Mouse (Mus musculus) C2C12 (cell line): ENCODE measurements around the gene Sorl1. TPM values are rescaled to one million over a fixed set of nuclear protein-coding genes. Genes with fewer than 3 reads are reported as not detected.

Experiments
- H3K27me3 ChIP-seq: one replicate; pipeline ENCODE4 v1.6.1; 2011; ENCODE audit not compliant: control insufficient read depth, insufficient read depth, insufficient read length
- H3K36me3 ChIP-seq: one replicate; pipeline ENCODE4 v1.6.1; 2011; ENCODE audit not compliant: control insufficient read depth, insufficient read depth
- H3K4me3 ChIP-seq: one replicate; pipeline ENCODE4 v1.5.1; 2011; ENCODE audit warnings: mild to moderate bottlenecking, control low read depth; ENCODE audit not compliant: poor library complexity, insufficient read depth, severe bottlenecking
- H3K79me2 ChIP-seq: one replicate; pipeline ENCODE4 v1.6.1; 2011; ENCODE audit not compliant: control insufficient read depth, insufficient read depth
- H3K79me3 ChIP-seq: one replicate; pipeline ENCODE4 v1.6.1; 2011; ENCODE audit warnings: low read depth, control low read depth
- H3ac ChIP-seq: one replicate; pipeline ENCODE3; 2011; ENCODE audit warnings: low read depth; ENCODE audit not compliant: control insufficient read depth, insufficient read length
- CEBPB ChIP-seq: IDR thresholded peaks from one replicate; pipeline ENCODE4 v1.6.1; 2011; ENCODE audit warnings: low read depth, mild to moderate bottlenecking, control low read depth, moderate library complexity
- CTCF ChIP-seq: IDR thresholded peaks from one replicate; pipeline ENCODE4 v1.5.1; 2011; ENCODE audit not compliant: control insufficient read depth, insufficient read depth, insufficient read length
- FOSL1 ChIP-seq: IDR thresholded peaks from one replicate; pipeline ENCODE4 v1.8.0; 2011; ENCODE audit warnings: mild to moderate bottlenecking, low read length; ENCODE audit not compliant: poor library complexity, insufficient read depth, severe bottlenecking
- MAX ChIP-seq: IDR thresholded peaks from one replicate; pipeline ENCODE4 v1.6.1; 2011; ENCODE audit warnings: mild to moderate bottlenecking, control low read depth
- MYOD1 ChIP-seq: IDR thresholded peaks from one replicate; pipeline ENCODE4 v1.6.1; 2011; ENCODE audit warnings: low read depth; ENCODE audit not compliant: control insufficient read depth, insufficient read length
- MYOG ChIP-seq: IDR thresholded peaks from one replicate; pipeline ENCODE4 v1.6.1; 2011; ENCODE audit not compliant: control insufficient read depth, insufficient read length; ENCODE audit errors: extremely low read depth
- USF1 ChIP-seq: IDR thresholded peaks from one replicate; pipeline ENCODE4 v1.6.1; 2011; ENCODE audit warnings: low read depth, mild to moderate bottlenecking, control low read depth, moderate library complexity
- polyA plus RNA-seq: library from polyadenylated mRNA; unstranded; fragments of >200 nt; fragmentation: generic; extraction: Trizol; gene quantifications from one replicate; pipeline ENCODE4 v1.2.1, GENCODE M21; 2012; ENCODE audit warnings: missing spikeins

The Sorl1 gene
- polyA plus RNA-seq, 1 experiment, result 0.02 TPM

- no peaks in the 10 kb centered on the region for H3K79me2 ChIP-seq
- H3K27me3 ChIP-seq, result peaks cover 15% of the 10 kb centered on the region
- no peaks in the 10 kb centered on the region for H3K79me3 ChIP-seq
- no peak overlapping the region for H3ac ChIP-seq
- no peak overlapping the region for H3K4me3 ChIP-seq
- no peak for TF ChIP-seq MAX
- no peak for TF ChIP-seq MYOG
- no peak for TF ChIP-seq MYOD1
- TF ChIP-seq CTCF, result no peak
- TF ChIP-seq FOSL1, result no peak
- TF ChIP-seq USF1, result no peak
- no peak for TF ChIP-seq CEBPB
- no peaks in the 10 kb centered on the region for H3K36me3 ChIP-seq
Measured at GRCm38 (mm10) chr9:42046248-42046647, 77.8 kb downstream of the Sorl1 start.

- no peaks in the 10 kb centered on the region for H3K79me2 ChIP-seq
- H3ac ChIP-seq, result no peak overlapping the region
- H3K27me3 ChIP-seq, result peaks cover 19% of the 10 kb centered on the region
- no peaks in the 10 kb centered on the region for H3K36me3 ChIP-seq
- TF ChIP-seq MYOD1 (no peak), USF1 (no peak), CEBPB (no peak), MYOG (no peak), CTCF (no peak), FOSL1 (no peak), MAX (no peak)
- H3K79me3 ChIP-seq, result no peaks in the 10 kb centered on the region
- no peak overlapping the region for H3K4me3 ChIP-seq
Measured at GRCm38 (mm10) chr9:42044651-42045050, 79.4 kb downstream of the Sorl1 start.

- Histone ChIP-seq H3ac (no peak overlapping the region), H3K27me3 (peaks cover 19% of the 10 kb centered on the region), H3K4me3 (no peak overlapping the region), H3K79me3 (no peaks in the 10 kb centered on the region), H3K36me3 (no peaks in the 10 kb centered on the region), H3K79me2 (no peaks in the 10 kb centered on the region)
- TF ChIP-seq MYOD1 (no peak), CEBPB (no peak), MYOG (no peak), CTCF (no peak), FOSL1 (no peak), USF1 (no peak), MAX (no peak)
Measured at GRCm38 (mm10) chr9:42043934-42044333, 80.2 kb downstream of the Sorl1 start.

- H3ac ChIP-seq, result no peak overlapping the region
- no peaks in the 10 kb centered on the region for H3K36me3 ChIP-seq
- H3K79me2 ChIP-seq, result no peaks in the 10 kb centered on the region
- no peak overlapping the region for H3K4me3 ChIP-seq
- no peaks in the 10 kb centered on the region for H3K79me3 ChIP-seq
- H3K27me3 ChIP-seq, result peaks cover 34% of the 10 kb centered on the region
- TF ChIP-seq FOSL1, result no peak
- TF ChIP-seq MAX, result no peak
- TF ChIP-seq MYOG, result no peak
- TF ChIP-seq MYOD1, result no peak
Measured at GRCm38 (mm10) chr9:42039000-42039992, 84.8 kb downstream of the Sorl1 start.

- TF ChIP-seq MYOD1 (no peak), CTCF (no peak), CEBPB (no peak), USF1 (no peak), FOSL1 (no peak), MYOG (no peak), MAX (no peak)
- H3K27me3 ChIP-seq, result peaks cover 30% of the 10 kb centered on the region
- no peaks in the 10 kb centered on the region for H3K79me3 ChIP-seq
- no peak overlapping the region for H3ac ChIP-seq
- no peak overlapping the region for H3K4me3 ChIP-seq
- H3K36me3 ChIP-seq, result no peaks in the 10 kb centered on the region
- H3K79me2 ChIP-seq, result no peaks in the 10 kb centered on the region
Measured at GRCm38 (mm10) chr9:42036885-42037284, 87.2 kb downstream of the Sorl1 start.
